Mouse (Mus musculus) lung, adult 2 months (tissue): ENCODE measurements around the gene Zbtb16. TPM values are rescaled to one million over a fixed set of nuclear protein-coding genes. Genes with fewer than 3 reads are reported as not detected.

Experiments used
- DNase-seq: peaks from one replicate; pipeline ENCODE4 v3.0.0; 2022
- H3K4me1 ChIP-seq: fragments of 200-500 bp; 2 replicates; pipeline ENCODE4 v1.6.1; 2011; ENCODE audit warnings: low read length; ENCODE audit not compliant: control insufficient read depth, insufficient read depth
- H3K4me3 ChIP-seq: fragments of 200-500 bp; replicated peaks from 2 replicates; pipeline ENCODE3; 2011; ENCODE audit warnings: low read depth, mild to moderate bottlenecking, control low read depth, low read length; ENCODE audit errors: extremely low read depth
- CTCF ChIP-seq: fragments of 200-500 bp; IDR thresholded peaks from 2 replicates; pipeline ENCODE4 v1.5.1; 2011; ENCODE audit warnings: mild to moderate bottlenecking, low read length, control low read depth; ENCODE audit not compliant: insufficient read depth
- POLR2A ChIP-seq: fragments of 200-500 bp; IDR thresholded peaks from 2 replicates; pipeline ENCODE4 v1.6.1; 2011; ENCODE audit warnings: low read depth, mild to moderate bottlenecking, control low read depth, low read length, borderline replicate concordance; ENCODE audit errors: extremely low read depth
- WGBS: fragments of 180-500 bp; shearing (Covaris S2); methylation state at CpG from one replicate; pipeline ENCODE4 v1.1.7; 2018; 5-methylcytosine and 5-hydroxymethylcytosine counted together
- polyA plus RNA-seq: library from polyadenylated mRNA; depleted of rRNA; stranded (reverse); fragments of >200 nt; gene quantifications from 2 replicates; pipeline ENCODE4 v1.2.3, GENCODE M21; 2012

Zbtb16 gene
- polyA plus RNA-seq, 1 experiment: 16.0 TPM

GRCm38 (mm10) chr9:48673804-48674203, 162.2 kb downstream of the Zbtb16 start:
- 48% methylated on average over 5 of the region's 5 CpGs for WGBS
- DNase-seq: no peak
- no peak overlapping the region for H3K4me3 ChIP-seq
- peaks cover 16% of the 10 kb centered on the region for H3K4me1 ChIP-seq
- no peak for TF ChIP-seq CTCF
- no peak for TF ChIP-seq POLR2A

GRCm38 (mm10) chr9:48673213-48673612, 162.8 kb downstream of the Zbtb16 start:
- peaks cover 14% of the 10 kb centered on the region for H3K4me1 ChIP-seq
- no peak for TF ChIP-seq CTCF
- TF ChIP-seq POLR2A: no peak
- WGBS: 79% methylated on average over 6 of the region's 6 CpGs
- H3K4me3 ChIP-seq: no peak overlapping the region
- no peak for DNase-seq

GRCm38 (mm10) chr9:48671841-48672240, 164.2 kb downstream of the Zbtb16 start:
- H3K4me1 ChIP-seq: peaks cover 14% of the 10 kb centered on the region
- TF ChIP-seq CTCF (no peak), POLR2A (no peak)
- no peak for DNase-seq
- H3K4me3 ChIP-seq: no peak overlapping the region

- TF ChIP-seq CTCF (no peak), POLR2A (no peak)
- H3K4me1 ChIP-seq: peaks cover 10% of the 10 kb centered on the region
- H3K4me3 ChIP-seq: no peak overlapping the region
- no peak for DNase-seq
- 77% methylated on average over 13 of the region's 13 CpGs for WGBS
Measured at GRCm38 (mm10) chr9:48670156-48670555, 165.9 kb downstream of the Zbtb16 start.

GRCm38 (mm10) chr9:48669672-48670071, 166.3 kb downstream of the Zbtb16 start:
- TF ChIP-seq POLR2A (no peak), CTCF (no peak)
- no peak overlapping the region for H3K4me3 ChIP-seq
- H3K4me1 ChIP-seq: peaks cover 7% of the 10 kb centered on the region
- WGBS: 73% methylated on average over 10 of the region's 10 CpGs
- DNase-seq: no peak

GRCm38 (mm10) chr9:48666702-48667101, 169.3 kb downstream of the Zbtb16 start:
- WGBS: 90% methylated on average over 3 of the region's 3 CpGs
- no peak overlapping the region for H3K4me3 ChIP-seq
- TF ChIP-seq POLR2A: no peak
- TF ChIP-seq CTCF: no peak
- DNase-seq: no peak
- peaks cover 4% of the 10 kb centered on the region for H3K4me1 ChIP-seq

- no peak for DNase-seq
- Histone ChIP-seq H3K4me1 (peaks cover 4% of the 10 kb centered on the region; the same call in 1 of the 2 replicates), H3K4me3 (no peak overlapping the region)
- TF ChIP-seq CTCF (no peak), POLR2A (no peak)
- WGBS: 43% methylated on average over 13 of the region's 13 CpGs
Measured at GRCm38 (mm10) chr9:48663052-48663433, 173.0 kb downstream of the Zbtb16 start.

GRCm38 (mm10) chr9:48662361-48663051, 173.5 kb downstream of the Zbtb16 start:
- DNase-seq: no peak
- H3K4me3 ChIP-seq: no peak overlapping the region
- no peak for TF ChIP-seq POLR2A
- TF ChIP-seq CTCF: no peak
- WGBS: 49% methylated on average over 15 of the region's 15 CpGs
- H3K4me1 ChIP-seq: peaks cover 4% of the 10 kb centered on the region; the same call in 1 of the 2 replicates

- Histone ChIP-seq H3K4me3 (no peak overlapping the region), H3K4me1 (peaks cover 4% of the 10 kb centered on the region; the same call in 1 of the 2 replicates)
- DNase-seq: no peak
- 73% methylated on average over 9 of the region's 9 CpGs for WGBS
- TF ChIP-seq CTCF (no peak), POLR2A (no peak)
Measured at GRCm38 (mm10) chr9:48661225-48662023, 174.6 kb downstream of the Zbtb16 start.

- no peak for DNase-seq
- 38% methylated on average over 5 of the region's 5 CpGs for WGBS
- Histone ChIP-seq H3K4me1 (peaks cover 9% of the 10 kb centered on the region), H3K4me3 (no peak overlapping the region)
- TF ChIP-seq CTCF (no peak), POLR2A (no peak)
Measured at GRCm38 (mm10) chr9:48655525-48656169, 180.4 kb downstream of the Zbtb16 start.

GRCm38 (mm10) chr9:48654730-48655129, 181.3 kb downstream of the Zbtb16 start:
- no peak for DNase-seq
- TF ChIP-seq POLR2A: no peak
- no peak for TF ChIP-seq CTCF
- Histone ChIP-seq H3K4me1 (peaks cover 16% of the 10 kb centered on the region), H3K4me3 (no peak overlapping the region)
- 31% methylated on average over 8 of the region's 8 CpGs for WGBS
